Mouse (Mus musculus): Measurements from ENCODE around the gene Derl3. TPM values are rescaled to one million over a fixed set of nuclear protein-coding genes. Genes with fewer than 3 reads are reported as not detected.
"Not testable (repeated sequence)": the region's sequence is repeated elsewhere in the genome, so short reads cannot be mapped to it uniquely, and the experiment has no call there.

The Derl3 gene
- total RNA-seq, 2 experiments from 2014 or later = 2.8 to 3.4 TPM

- intact Hi-C loops (cut with DNase I) = no loop called here
- DNase-seq (ENCODE audit: low spot score in 2 of 2) = no peak
These were observed 31.6 kb upstream of the Derl3 start for GRCm38 (mm10) chr10:75861587-75861986.

DNA sequence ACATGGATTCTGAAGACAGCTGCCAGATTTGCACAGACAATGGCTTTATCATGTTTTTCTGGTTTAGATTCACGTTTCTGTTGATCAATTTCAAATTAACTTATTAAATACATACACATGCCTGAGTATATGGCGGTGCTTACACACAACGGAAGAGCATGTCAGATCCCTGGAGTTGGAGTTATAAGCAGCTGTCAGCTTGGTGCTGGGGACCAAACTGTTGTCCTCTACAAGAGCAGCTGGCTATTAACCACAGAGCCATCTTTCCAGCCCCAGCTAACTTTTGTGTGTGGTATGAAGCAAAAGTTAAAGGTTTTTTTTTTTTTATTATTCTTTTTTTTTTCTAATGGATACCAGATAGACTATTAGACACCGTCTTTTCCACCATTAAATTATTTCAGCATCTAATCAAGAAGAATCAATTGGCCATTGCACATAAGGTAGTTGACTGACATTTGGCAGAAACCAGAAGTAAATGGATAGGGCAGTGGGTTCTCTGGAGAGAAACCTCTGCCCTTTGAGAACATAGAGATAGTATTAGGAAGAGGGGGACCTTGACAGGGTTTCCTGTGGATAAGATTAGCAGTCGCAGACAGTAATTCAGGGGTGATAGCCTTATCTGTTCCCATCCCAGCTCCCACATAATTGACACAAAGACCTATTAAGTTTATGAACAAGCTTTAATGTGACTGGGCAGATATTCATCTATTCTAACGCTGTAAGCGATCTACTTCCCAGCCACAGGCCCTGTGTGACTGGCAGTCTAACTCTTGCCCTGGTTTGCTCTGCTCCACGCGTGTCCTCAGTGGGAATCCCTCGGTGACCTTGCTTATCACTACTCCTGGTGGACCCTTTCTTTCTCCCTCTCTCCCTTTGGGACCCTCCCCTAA, 20.9 kb upstream of the Derl3 start:
- DNase-seq (ENCODE audit: low spot score in 2 of 2) = no peak
- intact Hi-C loops (cut with DNase I) = no loop called here

- DNase-seq (ENCODE audit: low spot score in 2 of 2) = peak; percentile 67 to 83
- intact Hi-C loops (cut with DNase I) = no loop called here
These were observed 20.2 kb upstream of the Derl3 start for GRCm38 (mm10) chr10:75872915-75873542.

DNA sequence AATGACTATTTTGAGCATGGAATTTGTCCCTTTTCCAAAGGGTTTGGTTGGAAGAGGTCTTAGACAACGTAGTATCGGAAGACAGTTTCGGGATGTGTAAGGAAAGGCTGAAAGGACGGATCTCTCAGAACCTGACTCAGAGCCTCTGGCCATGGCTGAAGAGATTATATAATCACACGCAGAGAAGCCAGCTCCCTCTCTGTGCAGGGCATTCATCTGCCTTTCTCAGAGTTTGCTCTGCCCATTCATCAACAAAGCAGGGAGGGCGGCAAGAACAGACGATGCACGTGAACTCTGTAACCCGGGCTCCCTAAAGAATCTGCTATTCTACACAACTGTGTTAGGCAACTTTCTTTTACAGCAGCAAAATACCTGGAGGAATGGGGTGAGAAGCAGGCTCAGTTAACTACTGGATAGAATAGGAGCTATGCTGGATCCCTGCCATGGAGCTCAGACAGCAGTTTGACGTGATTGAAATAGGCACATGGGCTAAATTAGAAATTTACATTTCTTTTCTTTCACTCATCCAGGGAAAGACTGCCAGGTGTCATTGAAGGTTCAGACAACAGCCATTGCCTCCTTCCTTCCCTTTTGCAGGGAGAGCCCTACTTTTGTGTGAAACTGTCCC, 19.6 kb upstream of the Derl3 start:
- intact Hi-C loops (cut with DNase I) = no loop called here
- no peak for DNase-seq (ENCODE audit: low spot score in 2 of 2)

- DNase-seq (ENCODE audit: low spot score in 2 of 2) = no peak
- intact Hi-C loops (cut with DNase I) = no loop called here
These were observed 14.4 kb upstream of the Derl3 start for GRCm38 (mm10) chr10:75878836-75879235.

GRCm38 (mm10) chr10:75880351-75880750, 12.9 kb upstream of the Derl3 start:
- no peak for DNase-seq (ENCODE audit: low spot score in 2 of 2)
- intact Hi-C loops (cut with DNase I) = no loop called here

- DNase-seq (ENCODE audit: low spot score in 2 of 2) = no peak
These were observed 12.2 kb upstream of the Derl3 start for GRCm38 (mm10) chr10:75880771-75881577.

GRCm38 (mm10) chr10:75881578-75882432, 11.4 kb upstream of the Derl3 start:
- DNase-seq (ENCODE audit: low spot score in 2 of 2) = no peak
- intact Hi-C loops (cut with DNase I) = loop anchor here (2.0 kb wide), 1 partner anchor 69 kb away; no protein-coding TSS in a partner anchor

More at GRCm38 (mm10) chr10:75880771-75881577, 12.2 kb upstream of the Derl3 start:
- intact Hi-C loops (cut with DNase I) = no loop called here

DNA sequence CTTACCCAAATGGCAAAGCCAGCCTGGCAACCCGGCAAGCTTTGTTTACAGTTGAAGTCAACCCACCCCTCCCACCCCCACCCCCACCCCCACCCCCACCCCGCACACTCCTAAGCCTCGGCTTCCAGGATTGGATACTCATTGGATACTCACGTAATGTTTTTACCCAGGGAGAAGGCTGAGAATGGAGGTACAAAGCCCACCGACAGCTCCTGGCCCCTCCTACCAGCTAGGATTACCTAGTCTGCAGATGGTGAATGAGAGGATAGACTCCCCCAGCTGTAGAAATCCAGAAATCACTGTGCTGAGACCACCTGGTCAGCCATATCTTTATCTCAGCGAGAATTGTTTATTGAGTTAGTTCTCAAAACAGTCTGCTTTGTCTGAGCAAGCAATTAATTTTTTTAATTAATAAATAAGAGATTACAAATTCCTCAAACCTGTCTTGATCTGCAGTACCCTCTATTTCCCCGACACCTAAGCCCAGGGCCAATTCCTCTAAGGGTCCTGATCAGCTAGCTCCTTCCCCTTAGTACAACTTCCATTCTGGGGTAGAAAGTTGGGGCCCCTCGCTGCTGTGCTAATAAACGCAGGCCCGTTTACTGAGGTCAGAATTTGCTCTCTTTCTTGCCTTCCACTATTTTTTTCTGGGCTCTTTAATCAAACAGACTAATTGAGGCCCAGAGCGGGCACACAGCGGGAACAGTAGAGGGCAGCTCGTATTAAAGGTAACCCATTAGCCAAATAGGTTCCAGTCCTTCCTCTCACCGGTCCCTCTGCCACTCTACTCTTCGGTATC, 10.6 kb upstream of the Derl3 start:
- intact Hi-C loops (cut with DNase I) = loop anchor here (2.0 kb wide), 1 partner anchor 68 kb away; no protein-coding TSS in a partner anchor
- DNase-seq (ENCODE audit: low spot score in 2 of 2) = no peak

DNA sequence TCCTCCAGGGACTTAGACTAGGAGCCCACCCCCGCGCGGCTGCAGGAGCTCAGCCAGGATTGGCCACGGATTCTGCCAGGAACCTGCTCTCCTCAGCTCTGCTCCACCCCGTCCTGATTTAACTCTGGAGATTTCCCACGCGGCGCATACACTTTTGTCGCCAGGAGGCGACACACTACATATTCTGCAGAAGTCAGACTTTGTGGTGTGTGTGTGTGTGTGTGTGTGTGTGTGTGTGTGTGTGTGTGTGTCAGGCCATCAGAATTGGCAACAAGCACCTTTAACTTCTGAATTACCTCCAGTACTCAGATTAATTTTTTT, 10.0 kb upstream of the Derl3 start:
- intact Hi-C loops (cut with DNase I) = loop anchor here (2.0 kb wide), 1 partner anchor 68 kb away; no protein-coding TSS in a partner anchor
- peak; percentile 75 to 92 for DNase-seq (ENCODE audit: low spot score in 2 of 2)

DNA sequence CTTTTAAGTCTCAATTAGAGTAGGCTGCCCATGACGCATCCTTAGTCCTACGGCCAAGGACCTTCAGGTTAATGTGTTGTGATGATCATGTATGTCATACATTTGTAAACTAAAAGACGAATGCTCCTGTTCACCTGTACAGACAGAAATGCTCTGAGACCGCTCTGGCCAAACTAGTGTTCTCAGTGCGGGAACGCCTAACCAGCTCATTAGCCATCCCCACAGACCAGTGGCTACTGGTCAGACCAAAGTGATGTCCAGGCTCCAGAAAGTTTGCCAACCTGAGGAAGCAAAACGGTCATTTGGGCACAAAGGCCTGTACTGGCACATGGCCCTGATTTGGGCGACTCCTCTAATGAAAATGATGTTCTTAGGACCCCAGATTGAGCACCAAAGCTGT, 8.5 kb upstream of the Derl3 start:
- no peak for DNase-seq (ENCODE audit: low spot score in 2 of 2)
- intact Hi-C loops (cut with DNase I) = no loop called here

DNA sequence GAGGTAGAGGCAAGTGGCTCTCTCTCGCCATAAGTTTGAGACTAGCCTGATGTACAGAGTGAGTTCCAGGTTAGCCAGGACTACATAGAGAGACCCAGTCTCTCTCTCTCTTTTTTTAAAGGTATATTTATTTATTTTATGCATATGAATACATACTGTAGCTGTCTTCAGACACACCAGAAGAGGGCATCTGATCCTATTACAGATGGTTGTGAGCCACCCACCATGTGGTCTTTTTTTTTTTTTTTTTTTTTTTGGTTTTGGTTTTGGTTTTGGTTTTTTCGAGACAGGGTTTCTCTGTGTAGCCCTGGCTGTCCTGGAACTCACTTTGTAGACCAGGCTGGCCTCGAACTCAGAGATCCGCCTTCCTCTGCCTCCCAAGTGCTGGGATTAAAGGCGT, 5.7 kb upstream of the Derl3 start:
- intact Hi-C loops (cut with DNase I); DNase-seq (ENCODE audit: low spot score in 2 of 2): not testable (repeated sequence)

DNA sequence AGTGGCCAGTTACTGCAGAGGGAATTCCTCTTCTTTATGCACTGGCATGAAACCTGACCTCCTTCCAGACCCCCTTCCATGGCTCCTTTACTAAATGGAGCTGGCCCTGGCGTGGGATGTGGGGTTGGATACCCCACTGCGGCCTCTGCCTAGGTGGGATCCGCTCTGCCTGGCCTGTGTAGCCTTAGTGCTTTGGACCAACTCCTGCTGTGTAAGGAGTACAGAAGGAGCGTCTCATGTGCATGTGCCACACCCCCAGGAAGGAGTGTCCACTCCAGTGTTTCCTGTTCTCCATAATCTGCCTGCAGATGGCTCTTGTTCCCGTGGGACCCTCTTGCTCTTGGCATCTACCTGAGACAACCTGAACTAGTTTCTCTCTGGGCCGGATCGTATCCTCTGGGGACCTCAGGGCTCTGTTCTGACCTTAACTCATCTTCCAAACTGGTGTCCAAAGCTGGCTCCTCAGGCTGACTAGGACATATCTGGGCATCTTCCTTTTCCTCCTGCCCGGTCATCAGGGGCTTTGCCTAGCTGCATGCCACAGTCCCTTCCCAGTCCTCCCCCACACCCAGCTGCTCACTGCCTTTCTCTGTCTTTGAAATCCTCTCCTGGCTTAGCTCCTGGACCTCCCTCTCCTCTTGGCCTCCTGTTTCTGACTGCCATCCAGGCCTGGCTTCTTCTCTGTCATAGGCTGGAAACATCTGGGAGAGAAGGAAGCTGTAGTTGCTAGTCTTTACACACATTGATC, 3.6 kb upstream of the Derl3 start:
- no peak for DNase-seq (ENCODE audit: low spot score in 2 of 2)
- intact Hi-C loops (cut with DNase I) = no loop called here

DNA sequence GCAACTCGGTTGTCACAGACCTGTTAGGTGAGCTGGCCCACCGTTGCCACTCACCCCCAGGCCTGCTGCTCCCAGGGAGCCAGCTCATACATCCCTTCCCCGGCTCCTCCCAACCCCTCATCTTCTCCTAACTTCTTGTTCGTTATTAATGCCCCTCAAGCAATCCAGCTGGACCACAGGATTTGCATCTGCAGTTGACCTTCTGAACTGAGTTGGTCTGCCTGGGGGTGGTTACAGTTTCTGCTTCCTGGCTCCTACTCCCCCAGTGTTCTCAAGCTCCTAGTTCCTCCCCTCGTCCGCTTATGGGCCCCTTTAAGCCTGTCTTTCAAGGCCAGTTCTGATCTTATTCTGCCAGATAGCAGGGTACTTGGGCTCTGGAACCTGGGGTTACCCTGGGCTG, 1.4 kb downstream of the Derl3 start:
- intact Hi-C loops (cut with DNase I) = no loop called here
- no peak for DNase-seq (ENCODE audit: low spot score in 2 of 2)

DNA sequence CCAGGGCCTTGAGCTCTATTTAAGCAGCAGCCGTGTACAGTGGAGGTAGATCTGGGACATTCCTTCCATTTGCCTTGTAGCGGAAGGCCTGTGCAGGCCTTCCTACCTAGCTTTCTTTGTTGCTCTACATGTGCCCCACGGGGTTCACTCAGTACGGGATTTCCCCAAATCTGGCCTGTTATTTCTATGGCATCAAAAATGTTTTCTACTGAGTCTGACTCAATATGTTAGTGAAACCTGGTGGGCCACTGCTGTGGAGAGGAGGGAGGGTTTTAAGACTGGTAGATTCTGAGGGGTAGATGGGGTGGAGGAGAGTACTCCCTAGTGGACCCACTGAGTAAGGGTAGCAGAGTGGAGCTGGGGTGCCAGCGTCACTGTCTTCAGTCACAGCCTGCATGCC, 2.5 kb downstream of the Derl3 start:
- no peak for DNase-seq (ENCODE audit: low spot score in 2 of 2)
- intact Hi-C loops (cut with DNase I) = no loop called here

DNA sequence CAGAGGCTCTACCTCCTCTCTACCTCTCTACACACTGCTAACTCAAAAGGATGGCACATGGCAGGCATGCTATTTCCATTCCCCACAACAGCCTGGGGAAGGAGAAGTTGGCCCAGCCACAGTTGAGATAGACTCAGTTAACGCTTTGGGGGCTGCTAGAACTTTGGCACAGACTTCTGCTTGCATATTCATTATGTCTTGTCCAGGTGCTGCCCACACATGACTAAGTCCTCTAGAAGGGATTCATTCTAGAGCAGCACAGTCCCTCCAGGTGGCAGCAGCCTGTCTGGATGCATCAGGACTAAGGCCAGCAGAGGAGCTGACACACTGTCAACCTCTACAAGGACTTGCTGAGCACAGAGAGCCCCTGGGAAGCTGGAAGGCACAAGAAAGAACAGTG, 3.0 kb downstream of the Derl3 start:
- intact Hi-C loops (cut with DNase I) = no loop called here

DNA sequence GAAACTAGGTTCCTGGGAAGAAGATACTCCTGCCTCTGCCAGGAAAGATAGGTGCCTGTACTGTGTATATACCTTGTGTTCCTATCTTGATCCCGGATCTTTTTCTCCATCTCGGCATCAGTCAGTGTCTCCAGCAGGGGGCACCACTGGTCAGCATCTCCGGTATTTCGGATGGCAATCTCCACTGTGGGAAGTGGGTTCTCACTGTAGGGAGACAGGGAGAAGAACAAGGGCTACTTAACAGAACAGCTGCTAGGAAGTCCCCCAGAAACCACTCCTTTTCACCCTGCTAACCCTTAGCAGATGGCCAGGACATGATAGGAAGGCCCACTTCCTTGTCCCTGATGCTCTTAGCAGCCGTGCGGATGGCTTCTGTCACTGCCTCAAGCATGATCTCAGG, 4.2 kb downstream of the Derl3 start:
- intact Hi-C loops (cut with DNase I) = loop anchor here (1.0 kb wide), 1 partner anchor 54 kb away; no protein-coding TSS in a partner anchor
- DNase-seq (ENCODE audit: low spot score in 2 of 2) = peak; percentile 60 to 66

More for the DNA sequence above, 3.0 kb downstream of the Derl3 start:
- DNase-seq (ENCODE audit: low spot score in 2 of 2) = peak in 1 of 2 experiments; percentile 92
